26 mouse cellular contexts compared by ENCODE assay signal in genomic region chr16:5429466-5429865, GRCm38 (mm10).
DNase-seq lines count a peak whose midpoint lies in the region; ATAC-seq and TF ChIP-seq lines count a peak whose summit lies in the region.
"Had no signal": no experiment of that assay in that cellular context is flagged by ENCODE, and none has a peak within 500 bp of the region (broad histone marks: within the 10 kb centered on the region; RNA-seq: fewer than 3 reads in every experiment).

No protein-coding gene starts in this region.

- no peak overlapping the region for H3K9ac ChIP-seq in kidney, embryonic 14.5 days (ENCODE audit: low read depth, low read length)
- H3K9ac ChIP-seq in CH12.LX (ENCODE audit: insufficient read depth, low read depth) = no peak overlapping the region
- no peak overlapping the region for H3K9ac ChIP-seq in intestine, embryonic 16.5 days (ENCODE audit: low read depth, low read length)
- H3K9ac ChIP-seq: embryonic facial prominence, embryonic 12.5 days; limb, embryonic 15.5 days; liver, embryonic 14.5 days; lung, embryonic 14.5 days had no signal

- DNase-seq in kidney, adult 11 months = peak; percentile 15
- peak; percentile 42 for DNase-seq in CH12.LX (ENCODE audit: extremely low read depth)
- DNase-seq in kidney, adult 8-10 months = peak; percentile 12 to 15
- DNase-seq in kidney, postnatal 36 days = peak; percentile 28 to 37
- no peak for DNase-seq in left cerebral cortex, adult 18-20 months (ENCODE audit: low spot score in 2 of 2)
- DNase-seq: adrenal gland, postnatal 36 days; cerebellum, adult 11-12 months; cerebellum, postnatal 10 days; left cerebral cortex, postnatal 4 days; lung, embryonic 14.5 days; lung, postnatal 4 days; thymus, adult 18-20 months had no signal

- no peaks in the 10 kb centered on the region for H3K79me2 ChIP-seq in CH12.LX (replicated peaks; ENCODE audit: control insufficient read depth, extremely low read depth, insufficient read depth, poor library complexity, severe bottlenecking)

- no peak overlapping the region for H3K4me3 ChIP-seq in kidney, embryonic 14.5 days (ENCODE audit: low read length)
- H3K4me3 ChIP-seq in CH12.LX (replicated peaks in 1 of 3; ENCODE audit: low read depth in 2 of 3, low read length in 2 of 3, poor library complexity in 1 of 3) = no peak overlapping the region
- H3K4me3 ChIP-seq in intestine, embryonic 16.5 days (ENCODE audit: low read length) = no peak overlapping the region
- H3K4me3 ChIP-seq: embryonic facial prominence, embryonic 12.5 days; hindbrain, embryonic 10.5 days; limb, embryonic 15.5 days; midbrain, embryonic 10.5 days; myocyte had no signal

- 56% methylated on average over 2 of the region's 2 CpGs for WGBS in kidney, embryonic 14.5 days
- WGBS in intestine, embryonic 16.5 days = 60% methylated on average over 2 of the region's 2 CpGs

- dilution Hi-C loops in CH12.LX (cut with MboI; ENCODE audit: extremely low pct_ligation_motif_present, extremely low pct_unique_long_range_greater_than_20kb, low sequenced_read_pairs) = no loop called here

- no peak for TF ChIP-seq POLR2A in CH12.LX (IDR thresholded peaks at IDR 0.05; ENCODE audit: low read depth, low read length)

- H3K9me3 ChIP-seq in kidney, embryonic 14.5 days (ENCODE audit: control insufficient read depth, low read length) = no peaks in the 10 kb centered on the region
- H3K9me3 ChIP-seq in CH12.LX (replicated peaks; ENCODE audit: low read length) = no peaks in the 10 kb centered on the region
- no peaks in the 10 kb centered on the region for H3K9me3 ChIP-seq in intestine, embryonic 16.5 days (ENCODE audit: control insufficient read depth, low read length)
- H3K9me3 ChIP-seq: embryonic facial prominence, embryonic 12.5 days; hindbrain, embryonic 10.5 days; limb, embryonic 15.5 days; midbrain, embryonic 10.5 days had no signal

- in situ Hi-C loops in CH12.LX (cut with MboI; ENCODE audit: low pct_ligation_motif_present, low pct_unique_long_range_greater_than_20kb, low sequenced_read_pairs) = no loop called here

- no peak overlapping the region for H3K4me2 ChIP-seq in kidney, embryonic 14.5 days (replicated peaks; ENCODE audit: low read depth, low read length)
- no peak overlapping the region for H3K4me2 ChIP-seq in CH12.LX (ENCODE audit: insufficient read depth, low read depth, poor library complexity, severe bottlenecking)
- no peak overlapping the region for H3K4me2 ChIP-seq in intestine, embryonic 16.5 days (ENCODE audit: low read depth, low read length)
- H3K4me2 ChIP-seq: embryonic facial prominence, embryonic 12.5 days; heart, embryonic 11.5 days; limb, embryonic 15.5 days; lung, embryonic 14.5 days had no signal

- no peaks in the 10 kb centered on the region for H3K27me3 ChIP-seq in kidney, embryonic 14.5 days (ENCODE audit: control insufficient read depth, insufficient read depth, low read length)
- H3K27me3 ChIP-seq in CH12.LX (replicated peaks) = peaks cover 24% of the 10 kb centered on the region
- H3K27me3 ChIP-seq in intestine, embryonic 16.5 days (replicated peaks; ENCODE audit: control insufficient read depth, insufficient read depth, low read length) = no peaks in the 10 kb centered on the region
- H3K27me3 ChIP-seq: embryonic facial prominence, embryonic 12.5 days; limb, embryonic 15.5 days had no signal

- no peak for TF ChIP-seq RAD21 in CH12.LX (IDR thresholded peaks at IDR 0.05; ENCODE audit: low read depth, low read length)

- no peak for TF ChIP-seq EP300 in CH12.LX (IDR thresholded peaks at IDR 0.05; ENCODE audit: low read length)

- no peaks in the 10 kb centered on the region for H3K36me3 ChIP-seq in kidney, embryonic 14.5 days (ENCODE audit: control insufficient read depth, insufficient read depth, low read length)
- H3K36me3 ChIP-seq in CH12.LX (replicated peaks in 1 of 2; ENCODE audit: control insufficient read depth in 1 of 2, insufficient read depth in 1 of 2, low read length in 1 of 2) = no peaks in the 10 kb centered on the region
- no peaks in the 10 kb centered on the region for H3K36me3 ChIP-seq in intestine, embryonic 16.5 days (ENCODE audit: control insufficient read depth, insufficient read depth, low read length)
- H3K36me3 ChIP-seq: embryonic facial prominence, embryonic 12.5 days; hindbrain, embryonic 10.5 days; limb, embryonic 15.5 days; midbrain, embryonic 10.5 days had no signal

- ATAC-seq in kidney, embryonic 14.5 days (ENCODE audit: low FRiP score, low TSS enrichment) = no peak
- no peak for ATAC-seq in frontal cortex, adult (ENCODE audit: low TSS enrichment)
- ATAC-seq in intestine, embryonic 16.5 days = no peak
- ATAC-seq: CD4-positive, CD25-positive, alpha-beta regulatory T cell, adult 4 months; hindbrain, postnatal 0 days; midbrain, embryonic 16.5 days; Patski had no signal

- H3K27ac ChIP-seq in kidney, embryonic 14.5 days (ENCODE audit: low read depth, low read length) = no peak overlapping the region
- no peak overlapping the region for H3K27ac ChIP-seq in CH12.LX (ENCODE audit: insufficient read depth, low read depth)
- no peak overlapping the region for H3K27ac ChIP-seq in intestine, embryonic 16.5 days (ENCODE audit: low read length)
- H3K27ac ChIP-seq: embryonic facial prominence, embryonic 12.5 days; hindbrain, embryonic 10.5 days; hindbrain, postnatal 0 days; limb, embryonic 15.5 days; liver, embryonic 14.5 days; midbrain, embryonic 10.5 days had no signal

- TF ChIP-seq CTCF in CH12.LX (conservative IDR thresholded peaks at IDR 0.05 in 1 of 2, IDR thresholded peaks at IDR 0.05 in 1 of 2; ENCODE audit: low read depth in 2 of 2, low read length in 2 of 2) = no peak

- no peaks in the 10 kb centered on the region for H3K4me1 ChIP-seq in kidney, embryonic 14.5 days (ENCODE audit: control insufficient read depth, insufficient read depth, low read length)
- H3K4me1 ChIP-seq in CH12.LX (ENCODE audit: control insufficient read depth in 1 of 2, insufficient read depth in 2 of 2) = peaks cover 8 to 33% of the 10 kb centered on the region in 2 experiments; a peak in 3 of 4 replicates
- H3K4me1 ChIP-seq in intestine, embryonic 16.5 days (ENCODE audit: control insufficient read depth, insufficient read depth, low read length) = no peaks in the 10 kb centered on the region
- H3K4me1 ChIP-seq: embryonic facial prominence, embryonic 12.5 days; hindbrain, embryonic 10.5 days; limb, embryonic 15.5 days; midbrain, embryonic 10.5 days had no signal

TF ChIP-seq in CH12.LX, 34 proteins besides CTCF, POLR2A, EP300 and RAD21:
- TF ChIP-seq USF1 (IDR thresholded peaks at IDR 0.05; ENCODE audit: low read depth, low read length) = no peak
- TF ChIP-seq SMC3 (IDR thresholded peaks at IDR 0.05; ENCODE audit: low read depth, low read length) = no peak
- TF ChIP-seq ZMIZ1 (IDR thresholded peaks at IDR 0.05; ENCODE audit: low read depth, low read length) = no peak
- TF ChIP-seq ETS1 (conservative IDR thresholded peaks at IDR 0.05; ENCODE audit: low read depth, low read length) = peak; percentile 22; the same call in 1 of the 2 replicates

Comparison
In these comparisons a context has a peak if more than half of its experiments do, and no peak if none do; other contexts are left out.
1. DNase-seq: peak in kidney, adult 11 months (single experiment), CH12.LX (single experiment), kidney, adult 8-10 months (2 of 2) and kidney, postnatal 36 days (2 of 2); none in left cerebral cortex, adult 18-20 months (0 of 2).